Comparison of ENCODE assay signal across 8 mouse cellular contexts in the genomic region with DNA sequence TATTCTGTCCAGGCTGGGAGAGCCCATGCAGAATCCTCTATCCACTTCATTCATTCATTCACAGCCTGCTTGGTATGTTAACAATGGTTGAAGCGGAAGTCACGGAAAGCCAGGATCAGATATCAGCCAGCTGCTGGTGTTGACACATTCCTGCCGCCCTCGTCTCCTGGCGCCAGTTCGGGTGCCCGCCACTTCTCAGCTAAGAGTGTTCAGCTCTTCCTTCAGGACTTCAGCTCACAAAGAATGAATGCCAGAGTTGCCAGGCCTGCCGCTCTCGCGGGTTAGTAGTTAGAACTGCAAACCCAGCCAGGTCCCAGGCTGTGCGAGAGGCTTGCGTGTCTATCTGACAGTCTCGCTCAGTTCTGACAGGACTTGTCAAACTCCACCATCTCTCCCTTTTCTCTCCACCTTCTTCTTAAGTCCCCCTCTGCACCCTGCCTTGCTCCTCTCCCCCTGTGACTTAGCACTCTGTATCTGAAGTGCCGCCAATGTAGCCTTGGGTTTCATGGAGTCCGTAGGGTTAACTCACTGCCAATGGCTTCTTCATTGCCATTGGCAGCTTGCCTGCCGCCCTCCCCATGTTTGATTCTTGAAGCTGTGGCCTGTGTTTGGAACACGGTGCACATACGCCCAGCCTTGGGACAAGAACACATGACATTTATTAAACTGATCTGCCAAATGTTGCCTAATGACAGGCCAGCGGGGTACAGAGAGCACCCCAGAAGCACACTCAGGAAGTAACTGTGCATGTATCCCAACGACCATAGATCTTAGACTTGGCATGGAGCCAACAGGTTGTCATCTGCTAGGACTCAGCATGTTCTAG. TPM values are rescaled to one million over a fixed set of nuclear protein-coding genes. Genes with fewer than 3 reads are reported as not detected.
DNase-seq lines count a peak whose midpoint lies in the region; ATAC-seq lines count a peak whose summit lies in the region.

No protein-coding gene starts in this region.

- WGBS in midbrain, embryonic 11.5 days: 81% methylated on average over 20 of the region's 20 CpGs

- H3K4me1 ChIP-seq in midbrain, embryonic 11.5 days (ENCODE audit: control insufficient read depth, insufficient read depth, low read length): 0 out of 2 replicates have a peak, but pooled peaks cover 2% of the 10 kb centered on the region

- no peak overlapping the region for H3K4me2 ChIP-seq in midbrain, embryonic 11.5 days

- no peaks in the 10 kb centered on the region for H3K27me3 ChIP-seq in midbrain, embryonic 11.5 days (ENCODE audit: control insufficient read depth, insufficient read depth, low read length)

- peak; percentile 33; the same call in 1 of the 2 replicates for ATAC-seq in midbrain, embryonic 11.5 days (ENCODE audit: low FRiP score)

- no peak overlapping the region for H3K4me3 ChIP-seq in midbrain, embryonic 11.5 days (ENCODE audit: low read depth, low read length)

- H3K36me3 ChIP-seq in midbrain, embryonic 11.5 days (ENCODE audit: control insufficient read depth, insufficient read depth, low read length): no peaks in the 10 kb centered on the region

- no peak overlapping the region for H3K27ac ChIP-seq in midbrain, embryonic 11.5 days (ENCODE audit: low read depth, low read length)

- no peak overlapping the region for H3K9ac ChIP-seq in midbrain, embryonic 11.5 days (ENCODE audit: low read length)

- no peaks in the 10 kb centered on the region for H3K9me3 ChIP-seq in midbrain, embryonic 11.5 days (ENCODE audit: control insufficient read depth, low read length)

- peak; percentile 62 for DNase-seq in embryo, embryonic 10 days (ENCODE audit: low spot score)
- no peak for DNase-seq in embryo, embryonic 11 days
- DNase-seq in R1 (ENCODE audit: low read depth, low spot score): peak; percentile 92
- DNase-seq in heart, adult 8-10 months (ENCODE audit: low spot score): peak; percentile 38
- DNase-seq in kidney, adult 8-10 months: peak; percentile 20 to 36
- DNase-seq in midbrain, embryonic 11.5 days (ENCODE audit: low spot score, missing footprints): no peak
- DNase-seq in left cerebral cortex, adult 18-20 months (ENCODE audit: low spot score in 2 of 2): no peak
- DNase-seq in layer of hippocampus, adult 8-10 months (ENCODE audit: low spot score in 2 of 2): no peak

RNA-seq across cellular contexts. Expression of a gene that starts 48.2 kb away (rescaled TPM):
- 1 to 10 TPM; 6.8 to 9.2 (median 7.9) TPM for total RNA-seq in heart, adult 8-10 months (2022)
- 16.7 and 19.8 TPM in 2 replicates for polyA plus RNA-seq in midbrain, embryonic 11.5 days (2014; fragmentation: Nextera tagmentation; extraction: Ambion mirVana)
- 1 to 10 TPM; 3.0 to 3.4 TPM for total RNA-seq in left cerebral cortex, adult 18-20 months (2021)
- total RNA-seq in layer of hippocampus, adult 8-10 months (2022): 1 to 10 TPM; 1.7 to 4.4 (median 3.8) TPM

Comparison
In these comparisons a context has a peak if more than half of its experiments do, and no peak if none do; other contexts are left out.
1. DNase-seq: peak in embryo, embryonic 10 days (single experiment), R1 (single experiment), heart, adult 8-10 months (single experiment) and kidney, adult 8-10 months (2 of 2); none in embryo, embryonic 11 days (single experiment), midbrain, embryonic 11.5 days (single experiment), left cerebral cortex, adult 18-20 months (0 of 2) and layer of hippocampus, adult 8-10 months (0 of 2).